Mouse (Mus musculus) liver, postnatal 0 days (tissue): ENCODE measurements around the gene Ube2q1.

Source experiments
- CTCF ChIP-seq: sonication (generic); IDR thresholded peaks from 2 replicates; pipeline ENCODE4 v1.5.1; 2016; ENCODE audit warnings: antibody characterized with exemption, low read depth
- EP300 ChIP-seq: IDR thresholded peaks from 2 replicates; pipeline ENCODE4 v1.6.1; 2016; ENCODE audit warnings: antibody characterized with exemption, low read depth, mild to moderate bottlenecking

- TF ChIP-seq CTCF: peak; percentile 83
- TF ChIP-seq EP300: no peak
Observed at GRCm38 (mm10) chr3:89727028-89727427, 46.4 kb upstream of the Ube2q1 start.
